Mouse (Mus musculus): ENCODE results near the gene Armh4. TPM values are rescaled to one million over a fixed set of nuclear protein-coding genes. Genes with fewer than 3 reads are reported as not detected.
"Not testable (repeated sequence)": the region's sequence is repeated elsewhere in the genome, so short reads cannot be mapped to it uniquely, and the experiment has no call there.

Armh4 gene
- 1 to 10 TPM; 3.2 to 3.6 TPM for total RNA-seq (2021)
- long read RNA-seq, experiment 1, full-length matches to known transcripts: 1 of 2 reads
- long read RNA-seq, experiment 1, partial matches to known transcripts: 1 of 2 reads
- long read RNA-seq, experiment 1, other reads (novel, unspliced or antisense): 0 of 2 reads
- long read RNA-seq, experiment 2, full-length matches to known transcripts: 5 of 7 reads
- long read RNA-seq, experiment 2, partial matches to known transcripts: 1 of 7 reads
- long read RNA-seq, experiment 2, other reads (novel, unspliced or antisense): 1 of 7 reads

- peak in 1 of 2 experiments; percentile 8 for DNase-seq (ENCODE audit: low spot score in 2 of 2)
These were observed at the start of gene Armh4 for GRCm38 (mm10) chr14:49782715-49783531. Armh4 (minus strand) TSS chr14:49783383.

- DNase-seq (ENCODE audit: low spot score in 2 of 2): no peak
These were observed 46.3 kb upstream of the Armh4 start for GRCm38 (mm10) chr14:49829192-49830171.

- not testable (repeated sequence) for DNase-seq (ENCODE audit: low spot score in 2 of 2)
These were observed 36.7 kb upstream of the Armh4 start for GRCm38 (mm10) chr14:49819721-49820440.

- DNase-seq (ENCODE audit: low spot score in 2 of 2): not testable (repeated sequence)
These were observed 35.6 kb upstream of the Armh4 start for GRCm38 (mm10) chr14:49818713-49819208.

GRCm38 (mm10) chr14:49812966-49813365 is 29.8 kb upstream of the Armh4 start:
- not testable (repeated sequence) for DNase-seq (ENCODE audit: low spot score in 2 of 2)

- DNase-seq (ENCODE audit: low spot score in 2 of 2): not testable (repeated sequence)
These were observed 21.9 kb upstream of the Armh4 start for GRCm38 (mm10) chr14:49805051-49805450.

GRCm38 (mm10) chr14:49801444-49801843 is 18.3 kb upstream of the Armh4 start:
- no peak for DNase-seq (ENCODE audit: low spot score in 2 of 2)

GRCm38 (mm10) chr14:49793948-49794347 is 10.8 kb upstream of the Armh4 start:
- no peak for DNase-seq (ENCODE audit: low spot score in 2 of 2)

- no peak for DNase-seq (ENCODE audit: low spot score in 2 of 2)
These were observed 7.4 kb upstream of the Armh4 start for GRCm38 (mm10) chr14:49790542-49790941.

- DNase-seq (ENCODE audit: low spot score in 2 of 2): peak in 1 of 2 experiments; percentile 5
These were observed 2.6 kb upstream of the Armh4 start for GRCm38 (mm10) chr14:49785793-49786192.

- DNase-seq (ENCODE audit: low spot score in 2 of 2): no peak
These were observed 683 bp upstream of the Armh4 start for GRCm38 (mm10) chr14:49783866-49784265.

- DNase-seq (ENCODE audit: low spot score in 2 of 2): no peak
These were observed 2.8 kb downstream of the Armh4 start for GRCm38 (mm10) chr14:49780416-49780815.

- not testable (repeated sequence) for DNase-seq (ENCODE audit: low spot score in 2 of 2)
These were observed 5.6 kb downstream of the Armh4 start for GRCm38 (mm10) chr14:49777539-49777938.

- DNase-seq (ENCODE audit: low spot score in 2 of 2): no peak
These were observed 11.4 kb downstream of the Armh4 start for GRCm38 (mm10) chr14:49771746-49772145.

- DNase-seq (ENCODE audit: low spot score in 2 of 2): no peak
These were observed 16.6 kb downstream of the Armh4 start for GRCm38 (mm10) chr14:49766601-49767000.

GRCm38 (mm10) chr14:49755845-49756244 is 27.3 kb downstream of the Armh4 start:
- DNase-seq (ENCODE audit: low spot score in 2 of 2): no peak

- no peak for DNase-seq (ENCODE audit: low spot score in 2 of 2)
These were observed 30.6 kb downstream of the Armh4 start for GRCm38 (mm10) chr14:49752614-49753013.

- DNase-seq (ENCODE audit: low spot score in 2 of 2): no peak
These were observed 37.3 kb downstream of the Armh4 start for GRCm38 (mm10) chr14:49745874-49746273.

- DNase-seq (ENCODE audit: low spot score in 2 of 2): no peak
These were observed 39.1 kb downstream of the Armh4 start for GRCm38 (mm10) chr14:49743946-49744526.

- no peak for DNase-seq (ENCODE audit: low spot score in 2 of 2)
These were observed 43.9 kb downstream of the Armh4 start for GRCm38 (mm10) chr14:49739328-49739727.
